Mouse (Mus musculus) neural tube, embryonic 11.5 days (tissue): ENCODE results near the gene Arhgdia. TPM values are rescaled to one million over a fixed set of nuclear protein-coding genes. Genes with fewer than 3 reads are reported as not detected.

Source experiments
- ATAC-seq: fragments of 200-750 bp; cut with Nextera tagmentation; 2 replicates; pipeline ENCODE4 v1.8.0; 2017; ENCODE audit warnings: moderate number of reproducible peaks, mild to moderate bottlenecking, moderate TSS enrichment, moderate library complexity; ENCODE audit not compliant: insufficient read depth, low FRiP score, low TSS enrichment
- DNase-seq: peaks from one replicate; pipeline ENCODE4 v3.0.0-alpha.2; 2015; ENCODE audit warnings: low spot score
- H3K27ac ChIP-seq: fragments of 300-500 bp; sonication (generic); 2 replicates; pipeline ENCODE4 v1.5.1; 2014; ENCODE audit warnings: low read depth, mild to moderate bottlenecking, low read length
- H3K27me3 ChIP-seq: fragments of 300-500 bp; sonication (generic); 2 replicates; pipeline ENCODE4 v1.6.1; 2014; ENCODE audit warnings: mild to moderate bottlenecking, low read length, mixed read lengths; ENCODE audit not compliant: control insufficient read depth, insufficient read depth
- H3K36me3 ChIP-seq: fragments of 300-500 bp; sonication (generic); 2 replicates; pipeline ENCODE4 v1.6.1; 2014; ENCODE audit warnings: mild to moderate bottlenecking, low read length, moderate library complexity, mixed read lengths; ENCODE audit not compliant: control insufficient read depth, insufficient read depth
- H3K4me1 ChIP-seq: fragments of 300-500 bp; sonication (generic); 2 replicates; pipeline ENCODE4 v1.6.1; 2014; ENCODE audit warnings: low read length, mixed read lengths; ENCODE audit not compliant: control insufficient read depth, insufficient read depth
- H3K4me2 ChIP-seq: fragments of 300-500 bp; sonication (generic); 2 replicates; pipeline ENCODE4 v1.6.1; 2014; ENCODE audit warnings: low read depth, mild to moderate bottlenecking, moderate library complexity
- H3K4me3 ChIP-seq: fragments of 300-500 bp; sonication (generic); 2 replicates; pipeline ENCODE4 v1.5.1; 2014; ENCODE audit warnings: low read depth, low read length
- H3K9ac ChIP-seq: fragments of 300-500 bp; sonication (generic); 2 replicates; pipeline ENCODE4 v1.6.1; 2014; ENCODE audit warnings: mild to moderate bottlenecking, low read length
- H3K9me3 ChIP-seq: fragments of 300-500 bp; sonication (generic); 2 replicates; pipeline ENCODE4 v1.6.1; 2016; ENCODE audit warnings: low read length; ENCODE audit not compliant: control insufficient read depth
- WGBS: fragments of 180-500 bp; shearing (Covaris S2); extraction: QIAGEN DNeasy Blood & Tissue Kit; methylation state at CpG from one replicate; pipeline ENCODE4 v1.1.7; 2014; 5-methylcytosine and 5-hydroxymethylcytosine counted together
- microRNA-seq: library from miRNA; unstranded; fragments of <30 nt; microRNA quantifications from one replicate; pipeline ENCODE4, GENCODE M21; 2016
- polyA plus RNA-seq: library from polyadenylated mRNA; unstranded; fragments of >200 nt; fragmentation: Nextera tagmentation; extraction: Ambion mirVana; gene quantifications from 2 replicates; pipeline ENCODE4 v1.2.1, GENCODE M21; 2014

The Arhgdia gene
- polyA plus RNA-seq, 1 experiment from 2014 or later, result 719 TPM

- WGBS, result 81% methylated on average over 3 of the region's 3 CpGs
- ATAC-seq (no peak), DNase-seq (no peak)
- H3K27me3 ChIP-seq, result peaks cover 30% of the 10 kb centered on the region
- no peak overlapping the region for H3K4me2 ChIP-seq
- no peak overlapping the region for H3K4me3 ChIP-seq
- H3K9me3 ChIP-seq, result no peaks in the 10 kb centered on the region
- H3K4me1 ChIP-seq, result no peaks in the 10 kb centered on the region
- no peaks in the 10 kb centered on the region for H3K36me3 ChIP-seq
- no peak overlapping the region for H3K9ac ChIP-seq
- H3K27ac ChIP-seq, result no peak overlapping the region
Measured at GRCm38 (mm10) chr11:120535145-120535544, 46.3 kb downstream of the Arhgdia start.

DNA sequence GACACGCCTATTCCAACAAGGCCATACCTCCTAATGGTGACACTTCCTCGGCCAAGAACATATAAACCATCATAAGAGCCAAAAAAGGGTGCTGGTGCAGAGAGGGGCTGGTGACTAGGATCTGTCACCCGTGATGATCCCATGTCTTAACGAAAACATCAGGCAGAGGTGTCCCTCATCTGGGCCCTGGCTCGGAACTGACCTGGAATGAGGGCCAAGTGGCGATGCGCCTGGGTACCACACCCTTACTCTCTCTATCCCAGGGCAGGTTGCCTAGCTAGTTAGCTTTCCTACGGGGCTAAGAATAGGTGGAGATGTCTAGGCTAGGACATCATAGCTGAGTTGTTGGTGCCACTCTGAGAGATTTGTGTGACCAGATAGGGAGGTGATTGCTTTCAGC, 47.3 kb downstream of the Arhgdia start:
- Histone ChIP-seq H3K27ac (no peak overlapping the region), H3K4me1 (no peaks in the 10 kb centered on the region), H3K4me3 (no peak overlapping the region), H3K9me3 (no peaks in the 10 kb centered on the region), H3K4me2 (no peak overlapping the region), H3K36me3 (no peaks in the 10 kb centered on the region), H3K27me3 (peaks cover 41% of the 10 kb centered on the region), H3K9ac (no peak overlapping the region)
- no peak for ATAC-seq
- WGBS, result 89% methylated on average over 8 of the region's 8 CpGs
- no peak for DNase-seq

DNA sequence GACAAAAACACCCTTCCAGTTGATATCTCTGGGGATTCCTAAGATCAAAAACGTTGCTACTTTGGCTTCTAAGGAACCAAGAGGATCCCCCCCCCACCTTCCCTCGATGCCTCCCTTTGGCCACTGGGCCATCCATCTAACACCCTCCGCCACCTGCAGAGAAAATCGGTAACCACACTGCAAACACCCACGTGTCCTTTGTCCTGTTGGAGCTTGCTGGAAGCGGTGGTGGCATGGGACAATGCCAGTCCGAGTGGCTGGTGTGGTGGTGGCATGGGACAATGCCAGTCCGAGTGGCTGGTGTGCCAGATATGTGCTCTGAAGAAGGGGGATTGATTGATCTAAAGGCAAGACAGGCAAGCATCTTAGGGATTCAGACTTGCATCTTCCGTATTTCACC, 49.8 kb downstream of the Arhgdia start:
- Histone ChIP-seq H3K4me2 (no peak overlapping the region), H3K27me3 (peaks cover 50% of the 10 kb centered on the region), H3K4me3 (no peak overlapping the region; the same call in 1 of the 2 replicates)

GRCm38 (mm10) chr11:120530085-120530964, 51.1 kb downstream of the Arhgdia start, which contains the start of gene Gcgr:
Gene Gcgr (plus strand): TSS chr11:120530699.
- 8% methylated on average over 48 of the region's 62 CpGs for WGBS

More for the DNA sequence above, 49.8 kb downstream of the Arhgdia start:
- no peak overlapping the region for H3K27ac ChIP-seq
- H3K9ac ChIP-seq, result no peak overlapping the region
- H3K36me3 ChIP-seq, result no peaks in the 10 kb centered on the region
- no peak for DNase-seq
- H3K9me3 ChIP-seq, result no peaks in the 10 kb centered on the region
- no peak for ATAC-seq
- H3K4me1 ChIP-seq, result no peaks in the 10 kb centered on the region
- 28% methylated on average over 9 of the region's 9 CpGs for WGBS

DNA sequence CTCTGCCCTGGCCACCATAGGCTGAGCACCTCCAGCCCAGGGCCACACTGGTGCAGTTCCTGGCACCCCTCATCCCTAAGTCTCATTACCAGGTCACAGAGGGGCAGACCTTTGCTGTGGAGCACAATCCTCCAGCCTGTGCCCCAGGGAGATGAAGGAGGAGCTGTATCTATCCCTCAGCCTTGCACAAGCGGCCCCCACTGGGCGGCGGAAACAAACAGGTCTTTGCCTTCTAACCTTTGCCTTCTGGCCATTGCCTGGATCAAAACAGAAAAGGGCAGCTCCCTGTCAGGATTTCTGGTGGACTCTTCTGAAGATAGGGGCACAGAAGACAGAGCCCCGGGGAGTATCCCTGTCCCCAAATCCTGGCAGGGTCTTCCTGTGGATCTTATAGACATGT, 52.5 kb downstream of the Arhgdia start:
- H3K36me3 ChIP-seq, result no peaks in the 10 kb centered on the region
- no peak overlapping the region for H3K4me2 ChIP-seq
- H3K4me1 ChIP-seq, result no peaks in the 10 kb centered on the region
- no peak overlapping the region for H3K9ac ChIP-seq
- ATAC-seq, result no peak
- no peak overlapping the region for H3K27ac ChIP-seq
- H3K4me3 ChIP-seq, result no peak overlapping the region
- no peak for DNase-seq
- peaks cover 50% of the 10 kb centered on the region for H3K27me3 ChIP-seq
- H3K9me3 ChIP-seq, result no peaks in the 10 kb centered on the region
- WGBS, result 61% methylated on average over 4 of the region's 4 CpGs

More at GRCm38 (mm10) chr11:120530085-120530964, 51.1 kb downstream of the Arhgdia start, which contains the start of gene Gcgr:
- no peaks in the 10 kb centered on the region for H3K4me1 ChIP-seq
- peak within 1 kb of the TSS; percentile 37 for H3K9ac ChIP-seq
- H3K27ac ChIP-seq, result no peak within 1 kb of the TSS
- H3K4me3 ChIP-seq, result peak within 1 kb of the TSS; percentile 30
- H3K27me3 ChIP-seq, result peaks cover 50% of the 10 kb centered on the region
- no peaks in the 10 kb centered on the region for H3K36me3 ChIP-seq
- no peak for ATAC-seq
- peak within 1 kb of the TSS; percentile 47 for H3K4me2 ChIP-seq
- H3K9me3 ChIP-seq, result no peaks in the 10 kb centered on the region
- peak; percentile 26 for DNase-seq

Small RNAs within 50 kb of the gene (microRNA-seq; reads per million reads assigned to microRNA genes)
- 2.1 reads per million for gene Mir6936

Other genes starting within 250 kb of the Arhgdia start
- 3,675 and 3,804 TPM in 2 replicates for gene Actg1, start 233.1 kb downstream of the Arhgdia start, polyA plus RNA-seq
- 0.42 and 0.81 TPM in 2 replicates for gene Fscn2, start 220.1 kb downstream of the Arhgdia start, polyA plus RNA-seq
- 34.5 and 39.5 TPM in 2 replicates for gene Faap100, start 202.9 kb downstream of the Arhgdia start, polyA plus RNA-seq
- 44.7 and 51.0 TPM in 2 replicates for gene Nploc4, start 143.9 kb downstream of the Arhgdia start, polyA plus RNA-seq
- gene Tspan10, start 139.0 kb downstream of the Arhgdia start, polyA plus RNA-seq, result not detected in 2 replicates
- gene Pde6g, start 128.1 kb downstream of the Arhgdia start, polyA plus RNA-seq, result 0.65 TPM in 1 of 2 replicates, not detected in the other
- gene Oxld1, start 123.6 kb downstream of the Arhgdia start, polyA plus RNA-seq, result 12.0 and 14.4 TPM in 2 replicates
- 26.4 and 29.0 TPM in 2 replicates for gene Ccdc137, start 123.5 kb downstream of the Arhgdia start, polyA plus RNA-seq
- 61.2 and 65.7 TPM in 2 replicates for gene Arl16, start 114.0 kb downstream of the Arhgdia start, polyA plus RNA-seq
- gene Mrpl12, start 97.0 kb downstream of the Arhgdia start, polyA plus RNA-seq, result 142 and 145 TPM in 2 replicates
- 41.4 and 49.5 TPM in 2 replicates for gene Slc25a10, start 89.8 kb downstream of the Arhgdia start, polyA plus RNA-seq
- gene Gcgr, start 50.9 kb downstream of the Arhgdia start, polyA plus RNA-seq, result 0.19 and 0.24 TPM in 2 replicates
- 244 and 251 TPM in 2 replicates for gene Mcrip1, start 31.9 kb downstream of the Arhgdia start, polyA plus RNA-seq
- gene Ppp1r27, start 30.5 kb downstream of the Arhgdia start, polyA plus RNA-seq, result not detected in 2 replicates
- 562 and 566 TPM in 2 replicates for gene P4hb, start 8.4 kb downstream of the Arhgdia start, polyA plus RNA-seq
- gene Alyref, start 16.7 kb upstream of the Arhgdia start, polyA plus RNA-seq, result 669 and 698 TPM in 2 replicates
- gene Anapc11, start 16.8 kb upstream of the Arhgdia start, polyA plus RNA-seq, result 198 and 199 TPM in 2 replicates
- gene Npb, start 26.9 kb upstream of the Arhgdia start, polyA plus RNA-seq, result 0.78 TPM in 1 of 2 replicates, not detected in the other
- gene Pcyt2, start 36.3 kb upstream of the Arhgdia start, polyA plus RNA-seq, result 109 and 118 TPM in 2 replicates
- 37.2 and 39.0 TPM in 2 replicates for gene Sirt7, start 43.6 kb upstream of the Arhgdia start, polyA plus RNA-seq
- 26.5 and 27.5 TPM in 2 replicates for gene Mafg, start 52.0 kb upstream of the Arhgdia start, polyA plus RNA-seq
- gene Pycr1, start 62.1 kb upstream of the Arhgdia start, polyA plus RNA-seq, result 31.8 and 33.8 TPM in 2 replicates
- gene Myadml2, start 66.5 kb upstream of the Arhgdia start, polyA plus RNA-seq, result 0.89 TPM in 1 of 2 replicates, not detected in the other
- gene Notum, start 79.6 kb upstream of the Arhgdia start, polyA plus RNA-seq, result 2.6 and 3.0 TPM in 2 replicates
- gene Aspscr1, start 91.3 kb upstream of the Arhgdia start, polyA plus RNA-seq, result 124 and 136 TPM in 2 replicates
- gene Cenpx, start 132.1 kb upstream of the Arhgdia start, polyA plus RNA-seq, result 112 and 115 TPM in 2 replicates
- gene Lrrc45, start 132.3 kb upstream of the Arhgdia start, polyA plus RNA-seq, result 39.7 and 44.7 TPM in 2 replicates
- gene Rac3, start 139.8 kb upstream of the Arhgdia start, polyA plus RNA-seq, result 12.1 and 13.9 TPM in 2 replicates
- 14.9 and 16.5 TPM in 2 replicates for gene Dcxr, start 145.7 kb upstream of the Arhgdia start, polyA plus RNA-seq
- gene Cbr2, start 150.5 kb upstream of the Arhgdia start, polyA plus RNA-seq, result 1.8 and 2.0 TPM in 2 replicates
- 7.7 and 8.6 TPM in 2 replicates for gene Hmga1b, start 181.2 kb upstream of the Arhgdia start, polyA plus RNA-seq
- gene Rfng, start 202.6 kb upstream of the Arhgdia start, polyA plus RNA-seq, result 36.7 and 40.5 TPM in 2 replicates
- gene Gps1, start 202.6 kb upstream of the Arhgdia start, polyA plus RNA-seq, result 286 and 291 TPM in 2 replicates
- 83.4 and 84.7 TPM in 2 replicates for gene Dus1l, start 214.8 kb upstream of the Arhgdia start, polyA plus RNA-seq
- gene Fasn, start 242.9 kb upstream of the Arhgdia start, polyA plus RNA-seq, result 108 and 125 TPM in 2 replicates